Mouse (Mus musculus) heart, adult 2 months (tissue): ENCODE data around the gene Podxl2.

ENCODE experiments used
- CTCF ChIP-seq: fragments of 200-600 bp; IDR thresholded peaks from 2 replicates; pipeline ENCODE4 v1.8.1; 2022; ENCODE audit warnings: antibody characterized with exemption, mild to moderate bottlenecking, moderate library complexity
- EP300 ChIP-seq: fragments of 200-500 bp; IDR thresholded peaks from 2 replicates; pipeline ENCODE4 v1.6.1; 2011; ENCODE audit warnings: low read depth, low read length, control low read depth; ENCODE audit not compliant: insufficient read depth
- POLR2A ChIP-seq: fragments of 200-500 bp; IDR thresholded peaks from 2 replicates; pipeline ENCODE4 v1.6.1; 2011; ENCODE audit warnings: mild to moderate bottlenecking, low read depth, low read length, control low read depth; ENCODE audit not compliant: insufficient read depth

- TF ChIP-seq CTCF (peak; percentile 87), EP300 (no peak), POLR2A (no peak)
These were observed 62.0 kb downstream of the Podxl2 start for GRCm38 (mm10) chr6:88812886-88813285.
